Mouse (Mus musculus) T-cell, adult 2 months (primary cell): ENCODE measurements around the gene Abcg1.

Experiments
- DNase-seq: peaks from one replicate; pipeline ENCODE4 v3.0.0; 2022; ENCODE audit warnings: low spot score

Gene Abcg1

DNA sequence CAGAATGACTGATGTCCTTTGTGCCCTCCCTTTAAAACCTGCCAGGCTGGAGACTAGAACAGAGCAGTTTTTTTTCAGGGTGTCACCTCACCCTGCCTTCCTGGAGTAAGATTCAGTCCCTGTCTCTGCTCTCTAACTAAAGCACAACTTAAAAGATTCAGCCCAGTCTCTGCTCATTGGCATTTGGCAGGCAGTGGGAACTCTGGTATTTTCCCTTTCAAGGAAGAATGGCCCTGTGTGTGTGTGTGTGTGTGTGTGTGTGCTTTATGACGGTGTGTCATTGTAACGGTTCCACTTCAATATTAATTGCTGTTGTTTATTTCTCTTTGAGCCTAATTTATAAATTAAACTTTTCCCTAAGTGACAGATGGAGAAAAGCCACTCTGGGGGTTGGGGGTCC is 14.7 kb upstream of the Abcg1 start:
- DNase-seq: no peak

DNA sequence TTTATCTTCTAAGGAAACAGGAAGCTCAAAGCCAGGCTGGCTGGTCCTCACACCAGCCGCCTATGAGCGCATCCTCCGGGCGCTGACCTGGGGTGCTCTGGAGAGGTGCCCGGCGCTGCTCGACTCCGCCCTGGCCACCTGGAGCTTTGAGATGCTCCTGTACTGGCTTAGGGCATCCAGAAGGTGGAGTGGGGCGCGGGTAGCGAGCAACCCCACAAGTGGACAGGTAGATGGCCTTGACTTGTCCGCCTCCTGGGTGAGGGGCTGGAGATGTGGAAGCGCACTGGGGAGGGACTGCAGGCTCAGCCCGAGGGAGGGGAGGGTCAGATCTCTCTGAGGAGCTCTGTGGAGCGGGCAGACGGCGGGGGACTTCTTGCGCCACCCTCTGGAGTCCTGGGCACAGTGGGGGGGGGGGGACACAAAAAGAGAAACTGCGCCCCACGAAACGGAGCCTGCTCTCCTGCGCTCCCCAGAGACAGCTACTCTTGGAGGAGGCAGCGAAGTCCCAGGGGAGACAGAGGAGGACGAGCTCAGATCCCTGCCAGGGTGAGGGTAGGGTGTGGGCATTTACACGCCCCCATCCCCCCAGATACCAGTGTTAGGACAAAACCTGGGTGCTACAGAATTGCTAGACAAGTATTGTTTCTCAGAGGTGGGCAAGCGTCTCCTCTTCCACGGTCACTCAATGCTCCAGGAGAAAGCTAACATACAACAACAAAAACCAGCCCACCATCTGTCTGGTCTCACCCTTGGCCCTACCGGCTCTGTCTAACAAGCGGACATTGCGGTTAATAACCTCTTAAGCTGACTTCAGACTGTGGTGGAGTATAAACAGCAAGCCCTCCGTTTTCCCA is 643 bp downstream of the Abcg1 start:
- DNase-seq: no peak

DNA sequence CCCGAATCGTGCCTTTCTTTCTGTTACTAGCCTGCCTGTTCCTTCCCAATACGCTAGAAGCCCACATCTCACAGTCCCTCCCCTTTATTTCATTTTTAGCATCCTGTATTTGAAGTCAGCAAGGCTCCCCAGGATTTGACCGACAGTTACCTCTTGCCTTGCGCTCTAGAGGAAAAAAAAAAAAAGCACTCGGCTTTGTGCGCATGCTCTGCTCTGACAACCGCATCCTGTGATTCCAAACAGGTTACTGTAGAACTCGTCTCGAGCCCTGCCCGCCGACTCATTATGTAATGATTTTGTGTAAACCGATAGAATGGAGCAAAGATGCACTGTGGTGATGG is 1.2 kb downstream of the Abcg1 start:
- peak; percentile 94 for DNase-seq

DNA sequence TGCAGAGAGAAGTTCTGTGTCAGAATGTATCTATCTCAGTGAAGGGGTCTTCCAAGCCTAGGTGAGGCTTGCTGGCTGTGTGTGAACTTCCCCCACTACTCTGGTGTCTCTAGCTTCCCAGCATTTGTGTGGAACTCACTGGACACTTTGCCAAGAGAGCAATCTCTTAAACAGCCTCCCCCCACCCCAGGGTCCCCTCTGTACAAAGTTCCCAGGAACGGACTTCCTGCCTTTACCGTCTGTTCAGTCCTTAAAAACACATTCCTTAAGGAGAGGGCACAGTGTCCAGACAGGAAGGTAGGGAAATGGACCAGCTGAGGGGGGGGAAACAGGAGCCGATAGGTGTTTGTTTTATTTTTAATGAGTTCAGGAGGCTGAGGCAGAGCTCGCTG is 2.7 kb downstream of the Abcg1 start:
- DNase-seq: no peak

DNA sequence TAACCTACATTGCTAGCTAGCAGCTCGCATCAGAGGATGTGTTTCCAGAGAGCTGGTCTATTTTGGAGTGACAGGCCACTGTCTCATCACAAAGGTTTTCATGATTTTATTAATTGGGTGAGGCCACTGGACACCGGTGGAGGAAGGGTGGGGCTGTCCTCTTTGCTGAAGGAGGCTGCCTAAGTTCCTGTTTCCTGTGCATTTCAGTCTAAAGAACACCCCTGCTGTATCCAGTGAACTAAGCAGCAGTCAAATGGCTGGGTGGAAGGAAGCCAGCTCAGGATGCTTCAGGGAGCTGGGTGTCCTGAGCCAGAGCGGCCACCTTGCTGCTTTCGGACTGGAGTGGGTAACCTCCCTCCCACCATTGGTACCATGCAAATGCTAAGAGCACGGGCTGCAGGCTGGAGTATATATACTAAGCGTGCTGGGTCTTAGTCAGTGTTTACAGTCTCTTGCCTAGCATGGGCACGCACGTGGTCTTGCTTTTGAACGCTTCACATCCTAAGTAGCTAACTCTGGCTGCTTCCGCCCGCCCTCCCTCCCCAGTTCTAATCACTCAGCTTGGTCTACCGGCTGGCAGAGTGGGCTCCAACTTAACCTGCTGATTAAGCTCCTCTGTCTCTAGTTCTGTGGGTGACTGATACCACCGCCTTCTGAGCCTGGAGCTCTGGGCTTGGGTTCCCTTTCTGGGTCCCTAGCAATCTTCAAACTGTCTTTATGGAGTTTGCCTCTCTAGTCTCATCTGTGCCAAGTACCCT is 3.3 kb downstream of the Abcg1 start:
- DNase-seq: peak; percentile 69

DNA sequence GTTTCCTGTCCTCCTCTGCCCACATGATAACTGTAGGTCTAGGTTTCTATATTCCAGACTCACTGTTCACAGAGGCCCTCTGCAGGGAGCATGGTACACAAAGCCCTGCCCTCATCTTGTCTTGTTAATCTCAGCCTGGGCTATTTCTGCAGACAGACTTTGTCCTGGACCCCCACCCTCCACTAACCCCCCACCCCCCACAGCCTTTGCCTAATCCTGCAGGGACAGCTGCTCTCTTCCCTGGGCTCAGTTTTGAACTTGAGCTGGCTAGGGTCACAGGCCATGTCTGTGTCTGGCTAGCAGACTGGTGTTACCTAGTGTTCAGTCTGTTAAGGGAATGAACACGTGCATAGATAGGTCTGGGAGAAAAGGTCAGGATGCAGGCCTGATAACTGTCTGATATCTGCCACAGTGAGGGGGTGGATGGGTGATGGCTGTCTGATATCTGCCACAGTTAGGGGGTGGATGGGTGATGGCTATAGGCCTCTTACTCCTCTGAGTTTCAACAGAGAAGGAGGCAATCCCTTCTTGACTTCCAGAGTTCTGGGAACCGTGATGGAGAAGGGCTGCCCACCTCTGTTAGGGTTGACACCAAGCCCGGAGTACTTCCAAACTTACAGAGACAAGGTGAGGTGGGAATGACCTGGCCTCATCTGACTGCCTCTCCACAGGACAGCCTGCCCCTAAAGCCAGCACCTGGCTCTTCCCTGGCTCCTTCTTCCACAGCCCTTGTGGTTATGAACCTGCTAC is 4.0 kb downstream of the Abcg1 start:
- no peak for DNase-seq

DNA sequence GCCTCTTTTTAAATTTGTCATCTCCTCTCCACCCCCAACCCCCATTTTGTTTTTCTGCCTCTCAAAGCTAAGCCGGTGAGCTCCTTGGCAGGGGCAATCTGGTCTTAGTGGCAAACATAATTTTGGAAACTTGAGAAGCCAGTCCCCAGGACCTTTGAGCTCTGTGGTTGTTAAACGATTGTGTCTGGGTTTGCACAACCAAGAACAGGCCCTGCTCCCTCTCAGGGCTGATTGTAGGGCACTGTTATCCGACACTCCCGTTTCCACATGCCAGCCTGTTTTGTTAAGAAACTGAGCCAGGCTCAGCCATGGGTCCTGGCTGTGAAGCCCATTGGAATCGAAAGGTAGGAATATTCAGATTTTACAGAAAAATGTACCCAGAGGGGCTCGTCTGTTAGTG is 8.6 kb downstream of the Abcg1 start:
- no peak for DNase-seq

DNA sequence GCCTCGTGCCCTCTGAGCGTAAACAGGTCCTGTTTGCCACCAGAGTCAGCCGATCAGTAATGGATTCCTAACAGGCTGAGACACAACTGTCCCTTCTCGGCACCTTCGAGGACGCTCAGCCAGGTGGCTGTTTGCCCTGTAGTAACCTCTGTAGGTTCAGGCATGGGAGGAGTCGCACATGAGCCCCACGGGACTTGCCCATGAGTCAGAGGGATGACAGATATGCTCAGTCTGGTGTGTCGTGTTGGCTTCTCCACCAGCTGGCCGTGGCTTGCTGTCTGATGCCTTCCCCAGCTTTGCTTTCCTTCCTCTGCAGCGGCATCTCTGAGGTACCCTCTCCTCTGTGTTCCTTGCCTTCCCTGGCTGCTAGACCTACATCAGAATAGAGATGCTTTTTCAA is 9.6 kb downstream of the Abcg1 start:
- peak; percentile 88 for DNase-seq

DNA sequence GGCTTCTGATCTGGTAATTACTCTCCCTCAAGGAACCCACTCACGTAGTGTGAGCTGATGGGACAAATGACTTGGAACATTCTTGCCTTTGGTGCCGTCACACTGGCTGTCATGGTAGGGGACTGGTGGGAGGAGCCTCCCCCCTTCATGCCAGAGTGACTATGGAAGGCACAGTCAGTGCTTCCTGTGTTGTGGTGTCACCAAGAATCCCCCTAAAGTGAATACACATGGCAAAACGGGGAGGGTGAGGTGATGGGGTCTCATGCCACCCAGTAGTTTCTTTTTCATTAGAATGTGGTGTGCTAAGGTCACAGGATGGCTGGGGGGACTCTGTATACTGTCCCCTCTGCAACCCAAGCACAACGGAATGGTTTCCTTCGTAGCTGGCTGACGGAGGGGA is 11.6 kb downstream of the Abcg1 start:
- peak; percentile 31 for DNase-seq

DNA sequence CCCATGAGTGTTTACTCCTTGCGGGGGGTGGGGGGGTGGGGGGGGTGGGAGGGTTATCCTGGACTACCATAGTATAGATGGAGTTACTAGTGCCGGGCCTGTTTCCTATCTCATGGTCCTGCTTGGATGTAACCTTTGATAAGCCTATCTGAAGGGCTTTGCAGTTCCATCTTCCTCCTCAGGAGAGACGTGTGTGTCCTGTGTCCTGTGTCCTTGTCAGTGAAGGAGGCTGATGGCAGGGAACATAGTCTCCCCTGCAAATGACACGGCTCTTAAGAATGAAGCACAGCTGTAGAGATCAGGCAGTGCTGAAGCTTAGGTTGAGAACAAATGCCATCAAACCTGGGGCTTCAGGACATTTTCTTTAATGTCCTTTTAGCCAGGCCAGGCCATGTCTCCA is 12.4 kb downstream of the Abcg1 start:
- DNase-seq: no peak

DNA sequence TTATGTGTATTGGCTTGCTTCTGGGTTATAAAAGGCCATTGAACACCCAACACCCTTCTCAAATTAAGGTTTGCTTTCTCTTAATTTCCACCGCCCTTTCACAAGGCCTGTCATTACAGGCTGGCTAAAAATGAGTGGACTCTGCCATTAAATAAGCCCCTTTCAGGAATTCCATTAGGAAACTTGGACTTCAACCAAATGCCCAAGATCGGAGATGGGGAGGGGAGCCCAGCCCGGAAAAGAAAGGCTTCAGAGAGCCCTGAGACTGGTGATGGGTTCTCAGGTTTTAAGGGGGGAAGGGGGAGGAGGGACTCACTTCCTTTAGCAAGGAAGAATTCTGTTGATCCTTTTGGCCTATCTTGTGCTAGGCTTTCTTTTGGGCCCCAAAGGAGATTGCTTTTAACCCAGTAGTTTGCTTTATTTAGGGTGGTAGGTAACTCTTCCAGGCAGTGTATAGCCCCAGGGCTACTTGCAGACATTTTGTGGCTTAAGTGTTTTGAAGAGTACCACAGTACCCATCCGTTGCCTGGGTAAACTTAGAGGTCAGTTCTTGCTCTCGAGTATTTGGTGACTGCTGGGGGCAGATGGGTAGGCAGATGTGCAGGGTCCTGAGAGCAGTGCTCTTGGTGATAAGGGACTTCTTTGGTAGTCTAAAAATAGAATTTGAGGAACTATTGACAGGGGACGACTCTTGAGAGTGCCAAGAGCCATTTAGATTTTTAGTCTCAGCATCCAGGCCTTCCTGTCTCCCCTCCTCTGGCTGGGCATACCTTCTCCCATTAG is 13.1 kb downstream of the Abcg1 start:
- DNase-seq: no peak

DNA sequence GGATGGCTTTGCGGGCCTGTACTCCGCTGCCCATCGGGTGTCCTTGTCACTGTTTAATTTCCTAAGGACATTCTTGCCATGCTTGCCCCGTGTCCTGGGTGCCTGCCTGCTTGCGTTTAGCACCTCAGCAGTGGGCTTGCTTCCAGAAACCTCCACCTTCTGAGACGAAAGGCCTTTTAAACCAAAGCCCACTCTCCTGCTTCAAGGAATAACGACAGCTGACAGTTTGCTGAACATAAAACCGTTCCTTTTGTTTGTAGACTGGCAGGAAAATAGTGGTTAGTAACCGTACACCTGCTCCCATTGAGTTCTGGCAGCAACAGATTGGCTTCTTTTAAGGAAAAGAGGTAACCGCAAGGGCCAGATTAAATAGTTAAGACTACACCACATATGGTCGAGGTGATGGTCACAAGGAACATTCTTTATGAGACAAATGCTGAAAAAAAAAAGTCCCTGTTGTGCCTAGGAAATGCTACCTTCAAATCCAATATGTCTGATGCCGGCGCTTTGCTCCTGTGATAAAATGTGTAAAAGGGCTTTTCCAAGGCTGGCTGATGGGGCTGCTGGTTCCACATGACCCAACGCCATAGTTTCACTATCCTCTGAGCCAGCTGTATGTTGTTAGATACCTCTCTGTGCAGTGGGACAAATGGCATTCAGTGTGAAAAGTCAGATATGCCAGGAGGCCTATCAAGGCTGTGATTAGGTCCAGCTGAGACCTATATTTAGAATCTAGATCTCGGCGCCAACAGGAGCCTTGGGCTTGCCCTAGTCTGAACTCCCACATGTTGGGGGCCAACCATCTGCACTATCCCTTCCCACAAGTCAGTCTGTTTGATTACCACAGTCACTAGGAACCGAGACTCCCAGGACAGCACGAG is 14.2 kb downstream of the Abcg1 start:
- no peak for DNase-seq

DNA sequence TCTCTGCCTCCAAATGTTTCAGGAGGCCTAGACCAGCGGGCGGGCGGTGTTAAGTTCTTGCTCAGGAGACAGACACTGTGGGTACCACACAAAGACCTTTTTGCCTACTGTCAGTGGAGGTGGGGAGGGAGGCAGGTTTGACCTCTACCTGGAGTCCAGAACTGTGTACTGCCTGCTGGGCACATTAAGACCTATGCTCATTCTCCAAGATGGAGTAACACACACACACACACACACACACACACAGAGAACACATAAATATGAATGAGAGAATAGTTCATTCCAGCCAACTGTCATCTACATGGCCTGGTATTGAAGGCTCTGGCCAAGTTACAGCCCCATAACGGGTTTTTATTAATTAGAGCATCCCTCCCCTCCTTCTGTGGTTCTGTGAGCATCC is 15.4 kb downstream of the Abcg1 start:
- no peak for DNase-seq

DNA sequence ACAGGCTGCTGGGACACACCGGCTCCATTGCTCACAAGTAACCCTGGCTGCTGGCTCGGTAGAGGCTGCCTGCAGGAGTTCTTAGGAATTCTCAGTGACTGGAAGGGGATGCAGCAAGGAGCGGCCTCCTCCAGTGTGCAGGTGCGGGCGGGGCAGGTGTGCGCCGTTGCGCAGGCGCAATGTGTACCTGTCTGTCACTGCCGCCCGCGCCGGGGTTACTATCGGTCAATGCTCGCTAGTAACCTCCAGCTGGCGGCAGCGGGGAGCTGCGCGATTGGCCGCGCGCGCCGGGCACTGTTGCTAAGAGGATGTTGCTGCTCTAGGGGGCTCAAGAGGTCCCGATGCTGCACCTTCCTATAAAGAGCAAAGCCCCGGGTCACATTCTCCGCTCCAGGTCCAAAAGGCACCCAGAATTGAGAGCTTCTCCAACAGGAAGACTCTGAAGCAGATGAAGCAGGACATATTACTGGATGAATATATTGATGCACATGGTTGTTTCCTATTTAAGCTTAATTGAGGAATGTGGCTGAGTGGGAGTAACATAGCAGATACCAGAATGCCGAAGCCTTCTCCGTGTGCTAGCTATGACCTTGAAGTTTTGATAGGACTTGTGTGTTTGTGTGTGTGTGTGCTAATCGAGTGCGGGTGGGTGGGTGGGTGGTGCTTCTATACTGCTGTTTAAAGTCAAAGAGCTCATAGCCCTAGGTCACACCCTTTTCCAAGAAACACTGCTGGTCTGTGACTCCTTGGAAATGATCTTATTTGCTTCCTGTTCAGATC is 16.0 kb downstream of the Abcg1 start:
- DNase-seq: peak; percentile 90

DNA sequence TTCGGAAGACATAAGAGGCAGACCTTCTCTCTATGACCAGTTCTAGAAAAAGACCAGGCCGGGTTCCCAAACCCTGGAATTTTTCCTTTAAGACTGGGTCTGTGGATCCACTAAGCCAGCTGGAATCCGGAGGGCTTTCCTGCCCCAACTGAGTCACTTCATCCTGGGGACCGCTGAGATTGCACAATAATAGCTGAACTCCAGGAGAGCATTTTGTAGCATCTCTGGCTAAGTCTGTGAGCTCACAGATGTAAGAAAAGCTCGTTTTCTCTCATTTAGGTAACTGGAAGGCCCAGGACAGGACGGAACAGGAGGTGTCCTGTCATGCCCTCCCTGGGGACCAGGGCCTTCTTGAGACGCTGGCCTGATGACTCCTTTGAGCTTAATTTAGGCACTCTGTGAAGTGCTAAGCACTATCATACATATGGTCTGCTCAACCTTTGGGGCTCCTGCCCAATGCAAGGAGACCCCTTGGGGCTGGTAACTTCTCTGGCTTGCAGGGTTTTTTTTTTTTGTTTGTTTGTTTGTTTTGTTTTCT is 16.6 kb downstream of the Abcg1 start:
- no peak for DNase-seq

DNA sequence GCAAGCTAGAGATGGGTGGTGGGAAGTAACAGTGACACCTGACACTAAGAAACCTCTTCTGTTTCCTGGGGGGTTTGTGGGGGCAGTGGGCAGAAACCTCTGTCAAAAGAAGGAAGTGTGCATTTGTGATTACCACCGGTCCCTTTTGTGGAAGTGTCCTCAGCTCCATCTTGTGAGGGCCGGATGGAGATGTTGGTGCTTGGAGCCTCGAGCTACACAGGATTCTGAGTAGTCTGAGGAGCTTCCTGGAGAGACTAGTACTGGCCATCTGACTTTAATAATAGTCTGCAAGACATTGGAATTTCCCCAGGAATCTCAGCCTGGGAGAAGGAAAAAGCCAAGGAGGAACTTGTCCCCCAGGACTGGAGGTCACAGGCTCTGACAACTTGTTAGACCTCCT is 17.2 kb downstream of the Abcg1 start:
- peak; percentile 29 for DNase-seq

DNA sequence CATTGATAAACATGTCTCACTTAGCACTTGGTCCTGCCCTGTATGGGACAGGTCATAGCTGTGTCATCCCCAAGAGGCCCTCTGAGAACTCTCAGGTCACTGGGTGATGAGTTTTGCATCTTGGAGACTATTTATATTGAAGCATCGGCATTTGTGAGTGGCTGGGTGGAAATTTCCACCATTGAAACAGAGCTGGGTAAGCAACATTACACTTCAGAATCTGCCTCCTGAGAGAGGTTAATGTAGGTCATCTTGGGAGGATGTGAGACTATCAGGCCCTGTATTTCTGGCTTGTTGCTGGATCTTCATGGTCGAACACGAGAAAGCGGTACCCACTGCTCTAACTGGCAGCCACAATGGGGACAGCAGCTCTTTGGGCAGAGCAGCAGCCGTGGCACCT is 18.0 kb downstream of the Abcg1 start:
- DNase-seq: peak; percentile 31

DNA sequence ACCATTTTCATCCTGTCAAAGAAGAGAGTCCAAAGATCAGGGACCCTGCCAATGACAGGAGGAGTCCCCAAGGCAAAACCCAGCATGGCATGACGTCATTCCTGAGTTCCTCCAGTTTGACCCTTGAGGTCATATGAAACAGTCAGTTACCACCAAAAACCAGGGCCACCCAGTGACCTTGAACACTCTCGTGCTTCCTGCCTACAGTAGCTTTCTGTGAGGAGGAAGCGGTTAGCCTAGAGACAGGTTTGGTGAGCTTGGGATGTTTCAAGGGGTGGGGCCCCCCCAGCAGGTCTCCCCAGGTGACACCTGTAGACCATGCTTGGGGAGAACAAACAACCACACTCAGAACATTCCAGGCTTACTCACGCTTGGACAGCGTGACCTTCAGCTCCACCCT is 20.1 kb downstream of the Abcg1 start:
- peak; percentile 85 for DNase-seq

DNA sequence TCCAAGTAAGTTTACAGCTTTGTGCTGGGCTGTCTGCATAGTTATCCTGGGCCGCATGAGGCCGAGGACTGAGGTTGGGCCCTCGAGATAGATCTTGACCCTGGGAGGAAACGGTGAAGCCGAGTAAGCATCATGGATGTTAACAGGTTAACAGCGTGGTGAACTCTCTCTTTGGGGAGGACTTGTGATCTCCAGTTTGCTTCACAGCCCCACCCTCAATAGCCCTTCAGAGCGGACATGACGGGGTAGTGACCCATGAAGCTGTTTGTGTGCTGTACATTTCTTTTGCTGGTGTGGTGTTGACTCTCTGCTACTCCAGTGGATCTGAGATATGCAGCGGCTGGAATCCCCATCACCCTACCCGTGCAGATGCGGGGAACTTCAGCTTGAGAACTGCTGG is 21.1 kb downstream of the Abcg1 start:
- no peak for DNase-seq
